Mouse (Mus musculus) embryonic fibroblast, embryonic 13.5 days (primary cell): ENCODE data around the gene D630039A03Rik.

ENCODE experiments used
- CTCF ChIP-seq: IDR thresholded peaks from 2 replicates; pipeline ENCODE4 v1.5.1; 2011; ENCODE audit warnings: mild to moderate bottlenecking, control low read depth, low read length, moderate library complexity, borderline replicate concordance; ENCODE audit not compliant: insufficient read depth
- POLR2A ChIP-seq: IDR thresholded peaks from 2 replicates; pipeline ENCODE4 v1.6.1; 2011; ENCODE audit warnings: low read depth, mild to moderate bottlenecking, control low read depth, low read length, moderate library complexity

DNA sequence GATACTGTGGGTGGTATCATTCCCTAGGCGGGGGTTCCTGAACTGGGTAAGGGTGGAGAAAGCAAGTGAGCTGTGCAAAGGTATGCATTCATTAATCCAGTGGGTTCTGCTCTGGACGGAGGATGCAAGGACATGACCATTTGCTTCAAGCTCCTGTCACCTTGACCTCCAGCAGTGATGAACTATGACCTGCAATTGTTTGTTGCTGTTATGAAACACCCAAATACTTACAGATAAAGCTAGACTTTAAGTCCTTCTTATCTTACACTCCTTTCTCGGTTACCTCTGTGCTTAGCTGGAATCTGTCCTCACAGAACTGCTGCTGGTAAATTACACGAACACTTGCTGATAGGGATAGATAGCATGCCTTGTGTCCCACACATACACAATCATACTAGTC is 24.5 kb upstream of the D630039A03Rik start:
- no peak for TF ChIP-seq POLR2A
- no peak for TF ChIP-seq CTCF
